Mouse (Mus musculus): ENCODE data around the gene Pitx3. TPM values are rescaled to one million over a fixed set of nuclear protein-coding genes. Genes with fewer than 3 reads are reported as not detected.
"Not testable (repeated sequence)": the region's sequence is repeated elsewhere in the genome, so short reads cannot be mapped to it uniquely, and the experiment has no call there.

Gene Pitx3
- 10 to 100 TPM; 32.2 to 36.1 TPM for total RNA-seq (2021)
- long read RNA-seq, experiment 1, transcript Pitx3-201 (4 exons, 1,380 nt): major isoform, 37 of 42 reads
- long read RNA-seq, experiment 1, partial matches to known transcripts: 0 of 42 reads
- long read RNA-seq, experiment 1, other reads (novel, unspliced or antisense): 4 of 42 reads
- long read RNA-seq, experiment 2, transcript Pitx3-201 (4 exons, 1,380 nt): major isoform, 54 of 67 reads
- long read RNA-seq, experiment 2, partial matches to known transcripts: 3 of 67 reads
- long read RNA-seq, experiment 2, other reads (novel, unspliced or antisense): 10 of 67 reads

DNA sequence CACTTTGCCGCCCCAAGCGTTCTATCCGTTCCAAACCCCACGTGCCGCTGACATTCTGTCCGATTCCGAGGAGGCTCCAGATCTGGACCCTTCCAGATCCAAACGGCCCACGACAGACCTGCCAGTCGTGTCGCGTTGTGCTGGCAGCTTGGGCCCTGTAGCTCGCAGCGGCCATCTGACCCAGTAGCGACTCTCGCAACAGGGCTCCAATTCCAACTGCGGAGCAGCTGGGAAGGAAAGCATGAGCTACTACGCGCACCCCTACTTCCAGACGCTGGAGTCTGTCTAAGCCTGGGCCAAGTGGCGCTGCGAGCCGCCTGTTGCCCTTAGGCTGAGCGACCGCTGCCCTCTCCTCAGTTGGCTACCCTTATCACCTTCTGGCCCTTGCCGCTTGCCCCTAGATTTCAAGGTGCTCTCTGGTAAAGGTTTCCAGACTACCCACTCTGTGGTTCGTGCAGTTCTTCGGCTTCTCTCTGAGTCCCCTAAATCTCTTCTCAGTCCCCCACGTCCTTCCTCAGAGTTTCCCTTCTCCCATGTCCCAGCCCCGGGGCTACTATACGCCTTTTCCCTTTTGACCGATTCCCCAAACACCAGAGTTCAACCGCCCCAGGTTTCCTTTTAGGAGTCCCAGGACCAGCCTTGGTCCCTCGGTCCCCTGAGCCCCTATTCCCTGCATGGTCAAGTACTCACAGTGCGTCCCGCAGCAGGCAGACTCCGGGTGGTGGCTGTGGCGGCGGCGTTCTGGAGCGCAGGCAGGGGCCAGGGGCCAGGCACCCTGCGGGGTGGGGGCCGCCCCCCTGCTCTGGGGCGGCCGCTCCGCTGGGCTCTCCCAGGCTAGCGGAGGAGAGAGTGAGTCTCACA is at the start of gene Pitx3:
Pitx3 (minus strand) TSS at position 816 of the 861 bp plus-strand sequence.
- DNase-seq (ENCODE audit: low spot score in 2 of 2): peak; percentile 27 to 47

DNA sequence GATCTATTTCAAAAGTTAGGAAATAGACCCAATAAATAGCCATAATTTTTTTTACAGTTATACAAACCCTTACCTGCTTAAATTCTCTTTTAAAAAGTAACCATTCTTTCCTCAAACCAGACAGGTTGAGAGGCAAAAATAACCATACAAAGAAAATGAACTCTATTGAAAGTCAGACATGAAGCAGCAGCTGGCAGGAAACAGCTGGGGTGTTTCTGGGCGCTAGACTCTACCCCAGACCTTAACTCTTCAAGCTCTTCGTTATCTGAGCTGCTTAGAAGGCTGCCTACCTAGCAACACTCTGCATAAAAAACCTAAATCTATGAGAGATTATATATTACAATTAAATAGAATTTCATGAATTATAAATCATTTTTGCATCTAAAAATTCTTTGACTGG is 39.1 kb upstream of the Pitx3 start:
- DNase-seq (ENCODE audit: low spot score in 2 of 2): no peak

DNA sequence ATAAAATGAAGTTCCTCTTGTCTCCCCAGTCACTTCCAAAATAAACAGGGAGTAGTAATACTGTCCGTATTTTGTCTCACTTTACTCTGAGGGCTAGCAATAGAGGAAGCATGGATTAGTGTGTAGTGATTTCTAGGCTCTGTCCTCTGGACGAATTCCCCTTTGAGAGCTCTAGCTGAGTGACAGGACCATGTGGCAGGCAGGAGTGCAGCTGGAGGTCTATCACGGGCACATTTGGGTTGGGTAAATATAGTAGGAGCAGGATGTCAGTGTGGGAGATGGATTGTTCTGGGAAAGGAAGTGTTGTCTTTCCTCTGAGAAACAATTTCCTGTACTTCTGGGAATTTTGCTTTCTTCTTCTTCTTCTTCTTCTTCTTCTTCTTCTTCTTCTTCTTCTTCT is 38.5 kb upstream of the Pitx3 start:
- DNase-seq (ENCODE audit: low spot score in 2 of 2): peak in 1 of 2 experiments; percentile 50

DNA sequence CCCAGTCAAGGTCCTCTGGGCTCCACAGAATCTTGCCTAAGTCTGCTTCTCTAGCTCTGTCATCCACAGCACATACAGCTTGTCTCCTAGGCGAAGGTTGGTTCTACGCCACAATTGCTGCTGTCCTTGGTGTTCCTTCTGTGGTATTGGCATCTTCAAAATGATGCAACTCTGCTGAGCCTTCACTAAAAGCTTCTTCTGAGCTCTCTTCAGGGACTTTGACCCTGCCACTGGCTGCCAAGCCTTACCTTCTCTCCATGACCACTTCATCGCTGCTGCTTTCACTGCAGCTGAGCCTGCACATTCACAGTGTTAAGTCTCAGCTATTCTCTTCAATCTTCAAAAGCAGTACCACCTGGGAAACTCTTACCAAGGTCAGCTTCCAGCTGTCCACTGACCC is 34.1 kb upstream of the Pitx3 start:
- DNase-seq (ENCODE audit: low spot score in 2 of 2): no peak

DNA sequence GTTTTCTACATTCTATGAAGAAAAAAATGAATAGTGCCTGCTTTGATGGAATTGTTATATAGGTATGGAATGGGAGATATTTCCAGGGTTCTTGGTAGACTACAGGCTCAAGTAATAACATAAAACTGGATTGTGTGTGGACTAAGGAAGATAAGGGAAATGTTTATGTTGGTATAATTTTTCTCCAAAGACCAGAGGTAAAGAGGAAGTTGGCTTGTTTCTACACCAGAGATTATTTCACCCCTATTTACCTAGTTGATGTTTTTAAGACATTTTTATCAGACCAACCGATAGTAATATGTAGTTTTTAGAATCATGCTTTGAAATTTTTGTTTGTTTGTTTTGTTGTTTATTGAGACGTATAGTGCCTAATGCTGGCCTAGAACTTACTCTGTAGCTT is 32.1 kb upstream of the Pitx3 start:
- no peak for DNase-seq (ENCODE audit: low spot score in 2 of 2)

DNA sequence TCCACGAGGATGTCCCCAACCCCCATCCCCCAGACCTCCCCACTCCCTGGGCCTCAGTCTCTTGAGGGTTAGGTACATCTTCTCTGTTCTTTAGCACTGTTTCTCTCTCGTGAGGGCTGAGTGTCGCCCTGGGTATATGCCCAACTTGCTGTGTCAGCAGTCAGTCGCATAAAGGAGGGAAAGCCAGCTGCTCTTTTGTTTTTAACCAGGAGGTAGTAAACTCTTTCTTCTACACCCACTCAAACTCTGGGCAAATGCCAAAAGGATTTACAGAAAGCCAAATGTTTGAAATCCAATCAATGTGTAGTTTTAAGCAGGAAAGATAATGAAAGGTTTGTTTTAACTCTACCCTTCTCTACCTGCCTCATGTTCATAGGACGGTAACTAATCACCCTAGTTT is 28.9 kb upstream of the Pitx3 start:
- no peak for DNase-seq (ENCODE audit: low spot score in 2 of 2)

DNA sequence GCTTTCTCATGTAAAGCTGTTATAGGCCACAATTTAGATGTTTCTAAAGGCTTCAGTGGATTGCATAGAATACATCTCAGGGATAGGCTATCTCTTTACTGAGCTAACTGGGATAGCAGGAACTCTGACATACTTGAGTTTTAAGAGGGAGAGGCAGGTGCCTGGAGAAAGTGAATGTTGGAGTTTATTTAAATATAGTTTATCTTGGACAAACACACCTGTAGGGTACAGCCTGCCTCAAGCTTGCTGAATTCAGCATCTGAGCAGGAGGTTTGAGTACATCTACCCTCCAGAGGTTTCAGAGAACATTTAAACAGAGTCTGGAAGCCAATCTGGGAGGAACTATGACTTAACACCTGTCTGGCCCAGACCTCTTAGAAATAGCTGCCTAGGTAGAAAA is 27.0 kb upstream of the Pitx3 start:
- no peak for DNase-seq (ENCODE audit: low spot score in 2 of 2)

DNA sequence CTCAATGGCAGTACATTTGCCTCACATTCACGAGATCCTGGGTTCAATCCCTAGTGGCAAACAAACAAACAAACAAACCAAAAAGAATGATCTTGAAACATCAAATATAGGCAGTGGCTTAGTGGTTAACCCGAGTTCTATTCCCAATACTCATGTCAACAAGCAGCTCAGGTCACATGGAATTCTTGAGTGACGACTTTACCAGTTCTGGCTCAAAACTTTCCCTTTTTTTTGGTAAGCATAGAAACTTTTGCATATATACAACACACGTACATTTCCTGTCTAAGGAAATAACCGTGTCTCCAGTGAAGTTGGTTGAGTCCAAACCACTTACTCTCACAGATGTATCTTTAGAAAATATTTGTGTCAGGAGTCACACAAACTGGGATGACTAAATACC is 24.4 kb upstream of the Pitx3 start:
- DNase-seq (ENCODE audit: low spot score in 2 of 2): no peak

DNA sequence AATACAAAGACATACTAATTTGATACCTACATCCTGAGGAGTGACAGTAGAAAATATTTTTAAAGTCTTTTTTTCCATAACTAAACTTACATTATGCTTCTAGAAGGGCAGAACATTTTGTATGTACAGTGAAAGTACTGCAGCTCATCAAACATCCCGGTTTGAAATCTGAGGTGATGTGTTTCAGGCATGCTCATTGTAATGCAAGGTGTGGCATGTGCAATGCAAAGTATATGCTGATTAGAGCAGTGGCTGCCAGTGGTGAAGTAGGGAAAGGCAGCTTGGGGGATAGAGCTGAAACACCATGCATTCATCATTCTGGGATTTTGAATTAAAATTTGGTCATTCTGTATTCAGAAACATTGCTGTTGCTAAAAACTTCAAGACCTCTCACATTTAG is 21.8 kb upstream of the Pitx3 start:
- DNase-seq (ENCODE audit: low spot score in 2 of 2): no peak

DNA sequence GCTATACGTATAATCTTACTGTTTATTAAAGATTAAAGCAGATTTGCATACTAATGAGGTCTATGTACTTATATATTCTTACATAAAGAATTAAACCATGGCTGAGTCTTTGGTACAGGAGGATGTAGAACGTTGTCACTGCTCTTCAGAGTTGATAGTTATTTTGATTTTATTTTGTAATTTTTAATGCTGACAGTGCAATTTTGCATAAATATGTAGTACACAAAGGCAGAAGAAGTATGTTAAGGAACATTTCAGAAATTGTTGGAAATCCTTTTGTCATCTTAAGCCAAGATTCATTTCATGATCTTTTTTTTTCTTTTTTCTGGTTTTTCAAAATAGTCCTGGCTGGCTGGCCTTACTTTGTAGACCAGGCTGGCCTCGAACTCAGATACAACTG is 21.3 kb upstream of the Pitx3 start:
- DNase-seq (ENCODE audit: low spot score in 2 of 2): no peak

DNA sequence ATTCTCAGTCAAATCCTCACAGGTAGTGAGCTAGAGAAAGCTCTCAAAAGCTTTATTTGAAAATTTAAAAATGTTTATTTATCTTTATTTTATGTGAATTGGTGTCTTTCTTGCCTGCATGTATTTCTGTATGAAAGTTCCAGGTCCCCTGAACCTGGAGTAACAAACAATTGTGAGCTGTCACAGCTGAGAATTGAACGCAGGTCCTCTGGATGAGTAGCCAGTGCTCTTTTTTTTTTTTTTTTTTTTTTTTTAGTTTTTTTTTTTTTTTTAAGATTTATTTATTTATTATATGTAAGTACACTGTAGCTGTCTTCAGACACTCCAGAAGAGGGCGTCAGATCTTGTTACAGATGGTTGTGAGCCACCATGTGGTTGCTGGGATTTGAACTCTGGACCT is 19.0 kb upstream of the Pitx3 start:
- DNase-seq (ENCODE audit: low spot score in 2 of 2): not testable (repeated sequence)

DNA sequence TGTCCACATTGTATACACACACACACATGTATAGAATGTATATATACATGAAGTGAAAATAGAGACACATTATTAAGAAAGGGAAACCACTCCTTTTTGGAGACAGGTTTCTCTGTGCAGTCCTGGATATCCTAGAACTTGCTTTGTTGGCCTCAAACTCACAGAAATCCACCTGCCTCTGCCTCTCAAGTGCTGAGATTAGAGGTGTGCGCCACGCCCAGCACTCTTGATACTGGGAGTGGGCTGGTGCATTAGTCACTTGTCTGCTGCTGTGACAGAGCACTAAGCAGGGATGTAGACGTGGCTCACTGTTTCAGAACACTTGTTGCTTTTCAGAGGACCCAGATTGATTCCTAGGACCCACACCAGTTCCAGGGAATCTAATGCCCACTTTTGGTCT is 17.8 kb upstream of the Pitx3 start:
- no peak for DNase-seq (ENCODE audit: low spot score in 2 of 2)

DNA sequence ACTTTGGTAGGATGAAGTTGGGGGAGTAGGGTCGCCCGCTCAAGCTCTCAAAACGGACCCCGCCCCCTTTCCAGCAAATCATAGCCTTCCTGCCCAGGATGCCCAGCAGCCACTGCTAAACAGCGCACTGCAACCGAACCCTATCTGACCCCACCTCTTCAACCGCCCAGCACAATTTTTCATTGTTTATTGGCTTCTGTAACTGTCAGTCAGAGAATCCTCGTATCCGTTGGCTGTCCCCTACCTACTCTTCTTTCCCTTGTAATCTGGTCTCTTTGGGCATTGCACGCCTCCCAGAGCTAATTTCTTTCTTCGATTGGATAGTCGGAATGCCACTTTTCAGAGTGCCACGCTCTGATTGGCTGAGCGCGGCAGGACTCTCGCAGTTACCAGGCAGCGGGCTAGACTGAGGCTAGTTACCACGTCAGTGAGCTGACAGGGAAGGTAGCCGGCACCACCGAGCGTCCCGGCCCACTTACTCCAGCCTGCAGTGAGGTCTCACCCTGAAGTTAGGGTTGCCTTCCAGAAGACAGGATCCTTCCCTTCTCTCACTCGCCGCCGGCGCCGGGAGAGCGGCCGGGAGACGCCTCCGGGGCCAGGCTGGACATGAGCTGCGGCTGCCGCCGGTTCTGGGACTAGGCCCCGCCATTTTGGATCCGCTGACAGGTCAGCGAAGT is 4.1 kb upstream of the Pitx3 start, which contains the start of gene Gbf1:
Gbf1 (plus strand) TSS at position 383 of the 677 bp plus-strand sequence.
- DNase-seq (ENCODE audit: low spot score in 2 of 2): peak; percentile 74 to 87

DNA sequence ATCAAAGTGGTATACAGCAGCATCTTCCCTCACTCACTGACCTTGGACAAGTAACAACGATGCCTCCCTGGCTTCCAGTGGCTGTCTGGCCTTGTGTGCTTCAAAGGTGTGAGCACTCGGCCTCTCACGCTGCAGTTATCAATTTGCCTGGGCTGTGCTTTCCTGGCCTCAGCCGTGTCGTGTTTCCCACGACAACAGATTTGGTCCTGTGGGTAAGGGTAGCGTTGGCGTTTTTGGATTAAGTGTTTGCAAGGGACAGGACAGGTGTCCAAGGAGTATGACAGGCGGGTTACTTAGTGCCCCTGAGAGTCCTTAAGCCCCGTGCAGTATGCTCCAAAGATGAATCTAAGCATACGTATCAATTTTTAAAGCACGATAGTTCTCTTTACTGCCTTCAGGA is 965 bp upstream of the Pitx3 start:
- DNase-seq (ENCODE audit: low spot score in 2 of 2): no peak

DNA sequence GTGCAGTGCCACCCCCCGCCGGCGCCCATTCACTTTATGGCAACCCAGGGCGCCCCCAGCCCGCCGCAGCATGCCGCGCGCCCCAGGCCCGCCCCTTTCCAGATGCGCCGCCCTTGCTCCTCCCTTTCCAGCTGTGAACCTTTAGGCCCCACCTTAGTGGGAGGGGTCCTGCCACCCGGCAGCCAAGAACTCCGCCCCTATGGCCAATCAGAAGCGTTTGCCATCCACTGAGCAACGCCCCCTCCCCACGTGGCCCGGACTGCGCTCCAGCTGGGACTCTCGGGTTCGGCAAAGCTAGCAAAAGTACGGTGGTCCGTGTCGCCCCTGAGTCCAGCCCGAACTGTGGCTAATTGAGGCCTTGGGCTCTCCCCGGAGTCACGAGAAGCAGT is 240 bp upstream of the Pitx3 start:
- peak; percentile 78 to 91 for DNase-seq (ENCODE audit: low spot score in 2 of 2)

DNA sequence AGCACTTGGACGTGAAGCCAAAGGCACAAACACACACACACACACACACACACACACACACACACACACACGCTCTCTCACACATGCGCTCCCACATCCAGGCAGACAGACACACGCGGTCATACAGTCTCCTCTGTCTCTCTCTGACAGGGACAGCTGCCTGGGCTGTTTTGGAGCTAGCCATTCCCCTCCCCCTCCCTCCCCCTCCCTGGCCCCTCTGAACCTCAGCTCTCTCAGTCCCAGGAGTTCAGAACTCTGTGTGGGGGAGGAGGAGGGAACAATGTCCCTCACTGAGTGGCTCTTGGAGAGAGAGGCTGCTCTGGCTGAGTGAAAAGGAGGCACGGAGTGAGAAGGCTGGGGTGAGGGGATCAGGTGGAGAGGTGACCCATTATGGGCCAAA is 7.0 kb downstream of the Pitx3 start:
- DNase-seq (ENCODE audit: low spot score in 2 of 2): peak in 1 of 2 experiments; percentile 42

DNA sequence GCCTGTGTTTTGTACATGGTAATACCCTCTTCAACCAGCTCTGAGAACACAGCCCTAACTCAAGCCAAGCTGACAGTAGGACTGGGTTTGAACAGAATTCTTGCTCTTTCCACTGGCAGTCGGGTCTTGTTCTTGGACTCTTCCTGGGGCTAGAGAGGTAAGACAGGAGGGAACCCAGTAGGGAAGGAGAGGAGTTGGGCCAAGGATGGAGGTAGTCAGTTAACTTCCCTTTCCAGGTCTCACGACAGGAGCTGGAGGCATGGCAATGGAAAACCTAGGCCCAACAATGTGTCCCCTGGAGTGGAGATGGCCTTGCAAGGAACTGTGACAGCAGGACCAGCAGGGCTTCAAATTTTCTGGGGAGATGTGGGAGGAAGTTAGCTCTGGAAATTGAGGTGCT is 7.8 kb downstream of the Pitx3 start:
- no peak for DNase-seq (ENCODE audit: low spot score in 2 of 2)

DNA sequence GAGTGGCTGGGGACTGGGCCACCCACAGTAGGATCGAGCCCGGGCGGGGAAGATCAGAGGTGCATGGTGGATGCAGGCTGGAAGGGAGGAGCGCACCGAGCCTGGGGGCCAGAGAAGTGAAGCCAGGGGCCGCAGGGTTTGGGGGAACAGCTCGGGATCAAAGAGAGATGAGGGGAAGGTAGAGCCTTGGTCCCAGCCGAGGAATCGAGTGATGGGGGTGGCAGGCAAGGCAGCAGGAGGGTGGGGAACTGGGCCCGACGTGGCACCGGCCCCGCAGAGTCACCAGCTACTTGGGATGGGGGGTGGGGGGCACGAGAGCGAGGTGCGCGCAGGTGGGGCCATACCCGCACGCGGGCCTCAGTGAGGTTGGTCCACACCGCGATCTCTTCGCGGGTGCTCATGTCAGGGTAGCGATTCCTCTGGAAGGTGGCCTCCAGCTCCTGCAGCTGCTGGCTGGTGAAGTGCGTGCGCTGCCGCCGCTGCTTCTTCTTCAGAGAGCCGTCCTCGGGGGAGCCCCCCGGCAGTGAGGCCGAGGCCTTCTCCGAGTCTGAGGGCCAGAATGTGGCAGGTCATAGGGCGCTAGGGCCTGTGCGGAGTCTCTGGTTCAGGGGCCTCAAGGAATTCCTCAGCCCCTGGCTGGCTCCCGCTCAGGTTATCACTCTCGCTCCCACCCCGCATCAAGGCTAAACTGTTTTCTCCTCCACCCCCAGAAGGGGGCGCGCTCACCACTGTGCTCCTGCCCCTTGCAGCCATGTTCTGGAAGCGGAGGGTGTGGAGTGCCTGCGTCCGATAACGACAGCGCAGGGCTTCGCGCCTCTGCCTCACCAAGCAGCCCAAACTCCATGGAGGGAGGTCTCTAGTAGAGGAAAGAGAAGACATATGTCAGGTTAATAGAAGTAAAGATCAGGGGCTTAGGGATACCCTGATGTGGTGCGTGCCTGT is 11.2 kb downstream of the Pitx3 start:
- peak; percentile 50 to 63 for DNase-seq (ENCODE audit: low spot score in 2 of 2)

DNA sequence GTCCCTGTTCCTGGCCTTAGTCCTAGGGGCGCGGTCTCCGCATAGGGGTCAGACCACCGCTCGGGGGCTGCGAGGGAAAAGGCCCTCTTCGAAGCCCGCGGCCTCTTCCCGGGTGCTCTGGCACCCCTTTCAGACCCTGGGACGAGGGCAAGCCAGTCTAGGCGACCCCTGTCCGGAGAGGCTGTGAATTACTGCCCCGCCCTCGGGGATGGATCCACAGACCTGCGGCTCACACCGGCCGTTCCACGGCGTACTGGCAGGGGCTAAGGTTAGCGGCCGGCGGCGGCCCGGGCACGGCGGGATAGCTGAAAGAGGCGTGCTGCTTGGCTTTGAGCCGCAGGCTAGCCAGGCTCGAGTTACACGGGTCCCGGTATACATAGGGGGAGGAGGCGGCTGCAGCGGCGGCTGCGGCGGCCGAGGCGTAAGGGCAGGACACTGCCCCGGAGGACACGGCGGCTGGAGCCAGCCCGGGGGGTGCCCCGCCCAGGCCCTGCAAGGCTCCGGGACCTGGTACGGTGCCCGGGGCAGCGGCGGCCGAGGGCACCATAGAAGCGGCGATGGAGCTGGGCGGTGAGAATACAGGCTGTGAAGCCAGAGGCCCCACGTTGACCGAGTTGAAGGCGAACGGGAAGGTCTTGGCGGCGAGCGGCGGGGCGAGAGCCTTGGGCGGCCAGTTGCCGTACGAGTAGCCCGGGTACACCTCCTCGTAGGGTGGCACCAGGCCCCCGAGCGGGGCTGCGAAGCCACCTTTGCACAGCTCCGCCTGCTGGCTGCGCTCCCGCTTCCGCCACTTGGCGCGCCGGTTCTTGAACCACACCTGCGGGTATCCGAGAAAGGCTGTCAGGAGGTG is 12.1 kb downstream of the Pitx3 start:
- peak; percentile 45 to 70 for DNase-seq (ENCODE audit: low spot score in 2 of 2)

DNA sequence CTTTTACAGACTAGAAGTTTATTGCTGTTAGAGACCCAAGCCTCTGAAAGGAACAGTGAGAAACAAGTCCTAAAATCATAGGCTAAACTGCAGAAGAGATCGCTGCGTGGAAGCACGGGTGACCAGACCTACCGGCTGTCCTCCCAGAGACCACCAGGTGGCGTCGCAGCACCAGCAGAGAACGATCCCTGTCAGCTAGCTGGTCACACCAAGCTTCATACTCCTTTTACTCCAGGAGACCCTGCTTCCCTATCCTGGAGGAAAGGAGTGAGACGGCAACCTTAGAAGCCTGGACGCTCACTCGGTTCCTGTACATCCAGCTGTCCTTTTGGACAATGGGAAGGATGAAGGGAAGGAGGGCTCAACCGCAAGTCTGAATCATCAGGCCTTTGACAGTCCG is 12.8 kb downstream of the Pitx3 start:
- peak; percentile 81 to 91 for DNase-seq (ENCODE audit: low spot score in 2 of 2)

Measured in gastrocnemius, postnatal 4 days (tissue).